Mouse (Mus musculus) forebrain, embryonic 10.5 days (tissue): ENCODE results near the gene Hprt. TPM values are rescaled to one million over a fixed set of nuclear protein-coding genes. Genes with fewer than 3 reads are reported as not detected.
"Not testable (repeated sequence)": the region's sequence is repeated elsewhere in the genome, so short reads cannot be mapped to it uniquely, and the experiment has no call there.

ENCODE experiments used
- DNase-seq: peaks from one replicate; pipeline ENCODE4 v3.0.0-alpha.2; 2017; ENCODE audit warnings: low spot score; ENCODE audit errors: extremely low spot score
- H3K27ac ChIP-seq: fragments of 300-500 bp; sonication (generic); 2 replicates; pipeline ENCODE4 v1.5.1; 2016; ENCODE audit warnings: mild to moderate bottlenecking
- H3K27me3 ChIP-seq: fragments of 300-500 bp; sonication (generic); 2 replicates; pipeline ENCODE4 v1.6.1; 2016; ENCODE audit warnings: mild to moderate bottlenecking; ENCODE audit not compliant: poor library complexity, severe bottlenecking
- H3K36me3 ChIP-seq: fragments of 300-500 bp; sonication (generic); replicated peaks from 2 replicates; pipeline ENCODE4 v1.6.1; 2016; ENCODE audit warnings: mild to moderate bottlenecking, moderate library complexity
- H3K4me1 ChIP-seq: fragments of 300-500 bp; sonication (generic); 2 replicates; pipeline ENCODE4 v1.6.1; 2016
- H3K4me3 ChIP-seq: fragments of 300-500 bp; sonication (generic); 2 replicates; pipeline ENCODE4 v1.5.1; 2016; ENCODE audit warnings: mild to moderate bottlenecking, moderate library complexity
- H3K9me3 ChIP-seq: fragments of 300-500 bp; sonication (generic); 2 replicates; pipeline ENCODE4 v1.6.1; 2016; ENCODE audit warnings: mild to moderate bottlenecking, moderate library complexity
- WGBS: fragments of 180-500 bp; shearing (Covaris S2); methylation state at CpG from one replicate; pipeline ENCODE4 v1.1.7; 2016; 5-methylcytosine and 5-hydroxymethylcytosine counted together
- polyA plus RNA-seq: library from polyadenylated mRNA; unstranded; fragments of >200 nt; fragmentation: Nextera tagmentation; extraction: Ambion mirVana; gene quantifications from 2 replicates; pipeline ENCODE4 v1.2.1, GENCODE M21; 2016

The Hprt gene
- polyA plus RNA-seq = 119 and 122 TPM in 2 replicates

DNA sequence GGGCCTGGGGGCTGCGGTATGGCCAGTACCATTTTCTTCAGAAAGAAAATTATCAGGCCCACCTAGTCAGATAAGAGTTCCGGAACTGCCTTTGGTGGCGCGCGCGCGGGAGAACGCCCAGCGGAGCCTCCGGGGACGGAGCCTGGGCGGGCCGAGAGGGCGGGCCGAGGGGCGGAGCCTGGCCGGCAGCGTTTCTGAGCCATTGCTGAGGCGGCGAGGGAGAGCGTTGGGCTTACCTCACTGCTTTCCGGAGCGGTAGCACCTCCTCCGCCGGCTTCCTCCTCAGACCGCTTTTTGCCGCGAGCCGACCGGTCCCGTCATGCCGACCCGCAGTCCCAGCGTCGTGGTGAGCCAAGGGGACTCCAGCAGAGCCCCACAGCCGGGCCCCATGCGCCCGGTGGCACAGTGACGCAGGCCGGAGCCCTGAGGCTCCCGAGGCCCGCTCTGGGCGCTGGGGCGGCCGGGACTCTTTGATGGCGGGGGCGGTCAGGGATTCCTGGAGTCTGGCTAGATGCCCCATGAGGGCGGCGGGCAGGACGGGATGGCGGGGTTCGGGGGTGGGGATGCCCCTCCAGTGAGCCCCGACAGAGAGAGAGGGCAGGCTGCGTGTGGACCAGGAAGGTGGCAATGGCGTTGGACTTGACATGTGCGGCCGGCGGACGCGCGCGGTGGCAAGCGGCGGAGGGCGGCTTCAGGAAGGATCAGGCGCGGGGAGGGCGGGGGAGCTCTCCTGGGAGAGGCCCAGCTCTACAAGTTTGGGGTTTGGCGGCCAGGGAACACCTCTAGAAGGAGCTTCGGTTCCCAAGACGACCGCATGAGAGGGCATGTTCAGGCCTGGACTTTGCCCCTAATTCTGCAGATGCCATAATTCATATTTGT is at the start of gene Hprt:
TSS of gene Hprt (plus strand) at position 233 of the 879 bp plus-strand sequence.
- H3K27me3 ChIP-seq = no peaks in the 10 kb centered on the region
- H3K36me3 ChIP-seq = peaks cover 5% of the 10 kb centered on the region
- H3K9me3 ChIP-seq = no peaks in the 10 kb centered on the region
- peak within 1 kb of the TSS; percentile 94 for H3K27ac ChIP-seq
- peak; percentile 78 for DNase-seq
- H3K4me3 ChIP-seq = peak within 1 kb of the TSS; percentile 70
- H3K4me1 ChIP-seq = peaks cover 12% of the 10 kb centered on the region; the same call in 1 of the 2 replicates
- 15% methylated on average over 63 of the region's 72 CpGs for WGBS

DNA sequence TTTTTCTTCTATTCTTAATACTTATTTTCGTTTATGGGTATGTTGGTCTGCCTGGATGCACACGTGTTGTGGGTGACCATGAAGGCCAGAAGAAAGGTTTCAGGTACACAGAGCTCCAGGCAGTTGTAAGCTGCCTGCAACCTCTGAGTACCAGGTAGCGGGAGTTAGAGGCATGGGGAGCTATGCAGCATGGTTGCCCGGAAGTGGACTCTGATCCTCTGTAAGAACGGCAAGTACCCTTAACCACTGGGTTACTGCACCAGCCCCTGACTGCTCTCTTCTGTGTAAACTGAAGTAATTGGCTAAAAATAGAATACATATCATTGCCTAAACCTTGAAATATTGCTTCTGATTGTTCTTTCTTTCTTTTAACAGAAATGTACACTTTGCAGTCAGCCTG is 42.4 kb upstream of the Hprt start:
- no peak for DNase-seq
- H3K4me3 ChIP-seq = no peak overlapping the region
- H3K9me3 ChIP-seq = no peaks in the 10 kb centered on the region
- WGBS = 94% methylated on average over 5 of the region's 5 CpGs
- no peaks in the 10 kb centered on the region for H3K27me3 ChIP-seq
- H3K4me1 ChIP-seq = no peaks in the 10 kb centered on the region
- H3K36me3 ChIP-seq = peaks cover 82% of the 10 kb centered on the region
- no peak overlapping the region for H3K27ac ChIP-seq

GRCm38 (mm10) chrX:52949713-52950112 is 38.2 kb upstream of the Hprt start:
- Histone ChIP-seq H3K9me3 (no peaks in the 10 kb centered on the region), H3K36me3 (peaks cover 89% of the 10 kb centered on the region), H3K27ac (no peak overlapping the region), H3K27me3 (no peaks in the 10 kb centered on the region), H3K4me1 (no peaks in the 10 kb centered on the region), H3K4me3 (no peak overlapping the region)
- no peak for DNase-seq
- WGBS = 58% methylated on average over 2 of the region's 2 CpGs

DNA sequence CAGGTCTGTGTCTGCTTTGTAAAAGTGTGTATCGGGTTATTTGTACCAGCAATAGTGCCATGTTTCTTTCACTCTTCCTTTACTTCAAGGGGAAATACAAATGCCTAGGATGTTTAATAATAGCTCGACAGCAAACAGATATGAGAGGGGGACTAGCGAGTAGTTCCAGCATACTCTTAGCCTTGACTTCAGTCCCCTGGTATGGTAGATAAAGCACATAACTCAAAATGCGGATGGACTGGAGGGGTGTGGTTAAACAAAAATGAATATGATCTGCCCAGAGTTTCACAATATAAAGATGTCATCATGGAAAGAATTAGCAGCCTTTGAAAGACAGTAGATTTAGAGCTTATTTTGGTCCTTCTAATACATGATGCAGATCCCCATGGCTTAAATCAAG is 31.0 kb upstream of the Hprt start:
- Histone ChIP-seq H3K27me3 (no peaks in the 10 kb centered on the region), H3K4me1 (peaks cover 8% of the 10 kb centered on the region; the same call in 1 of the 2 replicates), H3K36me3 (peaks cover 47% of the 10 kb centered on the region), H3K27ac (no peak overlapping the region), H3K9me3 (no peaks in the 10 kb centered on the region), H3K4me3 (no peak overlapping the region)
- 95% methylated on average over 4 of the region's 4 CpGs for WGBS
- DNase-seq = no peak

DNA sequence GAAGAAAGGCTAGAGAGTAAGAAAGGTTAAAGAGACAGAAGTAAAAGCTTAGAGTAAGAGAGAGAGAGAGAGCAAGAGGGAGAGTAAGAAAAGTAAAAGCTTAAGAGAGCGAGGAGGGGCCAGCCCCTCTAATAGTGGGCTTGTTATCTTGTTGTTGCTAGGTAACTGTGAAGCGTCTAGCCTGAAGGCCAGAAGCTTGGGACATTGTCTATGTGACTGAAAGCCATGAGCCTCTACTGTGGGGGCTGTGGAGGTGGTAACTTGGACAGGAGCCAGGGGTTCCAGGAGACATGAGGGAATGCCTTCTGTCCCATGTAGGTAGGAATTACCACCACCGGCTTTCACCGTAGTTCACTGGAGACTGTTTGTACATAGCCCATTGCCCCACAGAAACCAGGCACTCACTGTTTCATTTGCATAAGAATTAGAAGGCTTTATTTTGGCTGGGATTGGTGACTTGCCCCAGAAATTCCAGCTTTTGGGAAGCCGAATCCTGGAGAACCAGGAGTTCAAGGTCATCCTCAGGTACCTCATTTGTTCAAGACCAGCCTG is 26.3 kb upstream of the Hprt start:
- no peaks in the 10 kb centered on the region for H3K9me3 ChIP-seq
- H3K4me3 ChIP-seq = no peak overlapping the region
- H3K36me3 ChIP-seq = peaks cover 8% of the 10 kb centered on the region
- H3K27ac ChIP-seq = no peak overlapping the region
- peaks cover 8% of the 10 kb centered on the region; the same call in 1 of the 2 replicates for H3K4me1 ChIP-seq
- no peaks in the 10 kb centered on the region for H3K27me3 ChIP-seq
- no peak for DNase-seq
- WGBS = 64% methylated on average over 5 of the region's 5 CpGs

DNA sequence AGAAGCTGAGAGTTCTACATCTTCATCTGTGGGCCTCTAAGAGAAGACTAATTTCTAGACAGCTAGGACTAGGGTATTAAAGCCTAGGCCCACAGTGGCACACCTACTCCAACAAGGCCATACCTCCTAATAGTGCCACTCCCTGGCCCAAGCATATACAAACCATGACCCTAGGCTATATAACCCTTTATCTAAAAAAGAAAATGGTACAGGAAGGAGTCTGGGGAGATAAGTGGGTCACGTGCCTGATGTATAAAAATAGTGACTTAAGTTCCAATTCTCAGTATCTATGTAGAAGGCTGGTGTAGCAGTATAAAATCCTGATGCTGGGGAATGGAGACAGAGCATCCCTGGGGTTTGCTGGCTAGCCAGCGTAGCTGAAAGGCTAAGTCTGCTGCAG is 22.8 kb upstream of the Hprt start:
- H3K4me1 ChIP-seq = peaks cover 8% of the 10 kb centered on the region; the same call in 1 of the 2 replicates
- no peak overlapping the region for H3K4me3 ChIP-seq
- DNase-seq = no peak
- 85% methylated on average over 2 of the region's 2 CpGs for WGBS
- H3K27me3 ChIP-seq = no peaks in the 10 kb centered on the region
- no peak overlapping the region for H3K27ac ChIP-seq
- H3K9me3 ChIP-seq = no peaks in the 10 kb centered on the region
- H3K36me3 ChIP-seq = no peaks in the 10 kb centered on the region

- no peaks in the 10 kb centered on the region for H3K9me3 ChIP-seq
- H3K36me3 ChIP-seq = no peaks in the 10 kb centered on the region
- no peaks in the 10 kb centered on the region for H3K4me1 ChIP-seq
- no peak overlapping the region for H3K4me3 ChIP-seq
- no peaks in the 10 kb centered on the region for H3K27me3 ChIP-seq
- DNase-seq = no peak
- WGBS = 75% methylated on average over 3 of the region's 3 CpGs
- no peak overlapping the region for H3K27ac ChIP-seq
Observed at GRCm38 (mm10) chrX:52971211-52972006, 16.5 kb upstream of the Hprt start.

- DNase-seq = no peak
- Histone ChIP-seq H3K9me3 (no peaks in the 10 kb centered on the region), H3K4me3 (no peak overlapping the region), H3K27ac (no peak overlapping the region), H3K36me3 (no peaks in the 10 kb centered on the region), H3K4me1 (no peaks in the 10 kb centered on the region), H3K27me3 (no peaks in the 10 kb centered on the region)
- 85% methylated on average over 1 of the region's 1 CpGs for WGBS
Observed at GRCm38 (mm10) chrX:52972129-52972528, 15.8 kb upstream of the Hprt start.

GRCm38 (mm10) chrX:52972680-52973079 is 15.3 kb upstream of the Hprt start:
- H3K27ac ChIP-seq = no peak overlapping the region
- DNase-seq = no peak

GRCm38 (mm10) chrX:52978576-52978975 is 9.4 kb upstream of the Hprt start:
- H3K27ac ChIP-seq = no peak overlapping the region
- DNase-seq = no peak
- 50% methylated on average over 1 of the region's 1 CpGs for WGBS
- H3K27me3 ChIP-seq = no peaks in the 10 kb centered on the region
- no peaks in the 10 kb centered on the region for H3K36me3 ChIP-seq
- H3K9me3 ChIP-seq = no peaks in the 10 kb centered on the region
- no peaks in the 10 kb centered on the region for H3K4me1 ChIP-seq
- H3K4me3 ChIP-seq = no peak overlapping the region

More at GRCm38 (mm10) chrX:52972680-52973079, 15.3 kb upstream of the Hprt start:
- 95% methylated on average over 1 of the region's 1 CpGs for WGBS
- H3K27me3 ChIP-seq = no peaks in the 10 kb centered on the region
- H3K4me3 ChIP-seq = no peak overlapping the region
- no peaks in the 10 kb centered on the region for H3K9me3 ChIP-seq
- no peaks in the 10 kb centered on the region for H3K36me3 ChIP-seq
- no peaks in the 10 kb centered on the region for H3K4me1 ChIP-seq

DNA sequence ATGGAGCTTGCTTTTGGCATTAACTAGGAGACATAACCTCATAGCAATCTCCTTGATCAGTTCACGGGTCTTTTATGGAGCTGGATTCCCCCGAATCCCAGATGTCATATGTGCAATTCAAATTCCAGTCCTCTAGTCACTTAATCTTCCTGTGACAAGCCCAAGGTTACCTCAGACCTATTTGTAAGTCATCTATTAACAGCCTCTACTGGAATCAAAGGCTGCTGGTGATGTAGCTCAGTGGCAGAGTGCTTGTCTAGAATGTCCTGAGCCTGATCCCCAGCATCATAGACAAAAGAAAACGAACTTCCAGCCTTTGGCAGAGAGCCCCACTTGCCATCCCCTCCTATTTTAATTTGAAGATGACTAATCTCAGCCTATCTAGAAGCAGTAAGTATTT is 6.6 kb upstream of the Hprt start:
- Histone ChIP-seq H3K4me1 (no peaks in the 10 kb centered on the region), H3K36me3 (no peaks in the 10 kb centered on the region)
- WGBS = 70% methylated on average over 3 of the region's 3 CpGs

DNA sequence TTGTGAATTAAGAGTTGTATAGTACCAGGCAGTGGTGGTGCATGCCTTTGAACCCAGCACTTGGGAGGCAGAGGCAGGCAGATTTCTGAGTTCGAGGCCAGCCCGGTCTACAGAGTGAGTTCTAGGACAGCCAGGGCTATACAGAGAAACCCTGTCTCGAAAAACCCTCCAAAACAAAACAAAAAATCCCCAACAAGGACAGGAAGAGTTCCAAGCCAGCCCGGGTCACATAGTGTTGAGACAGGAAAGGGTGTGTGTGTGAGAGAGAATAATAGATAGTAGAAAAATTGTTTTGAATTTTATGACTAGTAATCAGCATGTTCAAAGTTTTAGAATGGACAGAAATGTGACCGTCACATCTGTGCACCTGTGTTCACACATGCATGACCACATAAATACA is 6.8 kb downstream of the Hprt start:
- H3K36me3 ChIP-seq = peaks cover 12% of the 10 kb centered on the region
- WGBS = 87% methylated on average over 5 of the region's 5 CpGs
- not testable (repeated sequence) for H3K4me1 ChIP-seq, H3K27me3 ChIP-seq, H3K27ac ChIP-seq, DNase-seq, H3K4me3 ChIP-seq, H3K9me3 ChIP-seq

More for the DNA sequence above, 6.6 kb upstream of the Hprt start:
- H3K27me3 ChIP-seq = no peaks in the 10 kb centered on the region
- no peak overlapping the region for H3K4me3 ChIP-seq
- H3K9me3 ChIP-seq = no peaks in the 10 kb centered on the region
- H3K27ac ChIP-seq = no peak overlapping the region
- no peak for DNase-seq
